Mouse (Mus musculus): ENCODE results near the gene Cflar.

GRCm38 (mm10) chr1:58713081-58713892 is 2.0 kb downstream of the Cflar start:
- no peak for TF ChIP-seq CTCF (IDR thresholded peaks at IDR 0.05; ENCODE audit: borderline replicate concordance, insufficient read depth, low read depth, low read length)
- TF ChIP-seq POLR2A (IDR thresholded peaks at IDR 0.05; ENCODE audit: borderline replicate concordance, insufficient read depth, low read length) = no peak

All from cerebellum, adult 2 months (tissue).